Comparison of ENCODE assay signal across 13 mouse cellular contexts in genomic region chr11:59336381-59336780, GRCm38 (mm10). TPM values are rescaled to one million over a fixed set of nuclear protein-coding genes. Genes with fewer than 3 reads are reported as not detected.
DNase-seq lines count a peak whose midpoint lies in the region; ATAC-seq and TF ChIP-seq lines count a peak whose summit lies in the region.
"Had no signal": no experiment of that assay in that cellular context is flagged by ENCODE, and none has a peak within 500 bp of the region (broad histone marks: within the 10 kb centered on the region; RNA-seq: fewer than 3 reads in every experiment).

No protein-coding gene starts in this region.

- 23% methylated on average over 1 of the region's 1 CpGs for WGBS in embryonic facial prominence, embryonic 14.5 days

- peaks cover 10% of the 10 kb centered on the region; the same call in 1 of the 2 replicates for H3K4me1 ChIP-seq in embryonic facial prominence, embryonic 14.5 days (ENCODE audit: control insufficient read depth, insufficient read depth, low read length)

- no peak for DNase-seq in left cerebral cortex, adult 2 months (ENCODE audit: extremely low spot score in 1 of 2, low spot score in 2 of 2)
- no peak for DNase-seq in left cerebral cortex, postnatal 14 days (ENCODE audit: low spot score in 2 of 2)
- peak; percentile 37 for DNase-seq in embryo, embryonic 10 days (ENCODE audit: low spot score)
- DNase-seq in embryonic facial prominence, embryonic 14.5 days (ENCODE audit: low spot score) = no peak
- peak; percentile 57 to 74 for DNase-seq in lung, postnatal 4 days
- no peak for DNase-seq in spleen, postnatal 36 days (ENCODE audit: low spot score in 2 of 2)
- no peak for DNase-seq in thymus, postnatal 14 days
- DNase-seq in spleen, postnatal 14 days (ENCODE audit: low spot score in 2 of 2) = no peak
- DNase-seq: heart, adult 11 months; layer of hippocampus, postnatal 36 days; thymus, postnatal 25 days had no signal

- no peaks in the 10 kb centered on the region for H3K9me3 ChIP-seq in embryonic facial prominence, embryonic 14.5 days (ENCODE audit: control insufficient read depth, low read length)

- peak; percentile 6 for TF ChIP-seq CTCF in left cerebral cortex, adult 2 months (IDR thresholded peaks at IDR 0.05)

- intact Hi-C loops in left cerebral cortex, adult 2 months (cut with DNase I) = loop anchor here (5.0 kb wide), 1 partner anchor 76 kb away; no protein-coding TSS in a partner anchor
- intact Hi-C loops in left cerebral cortex, postnatal 14 days (cut with DNase I) = no loop called here

- H3K27ac ChIP-seq in left cerebral cortex, adult 2 months = peak overlapping the region; percentile 53
- H3K27ac ChIP-seq in embryonic facial prominence, embryonic 14.5 days (replicated peaks; ENCODE audit: low read depth, low read length) = no peak overlapping the region

- ATAC-seq in embryonic facial prominence, embryonic 14.5 days (ENCODE audit: low read depth) = peak; percentile 60; the same call in 1 of the 2 replicates
- ATAC-seq: inflammation-experienced regulatory T-cells, adult 6 months had no signal

- H3K4me2 ChIP-seq in embryonic facial prominence, embryonic 14.5 days (ENCODE audit: low read depth, low read length) = no peak overlapping the region

- H3K27me3 ChIP-seq in embryonic facial prominence, embryonic 14.5 days (replicated peaks; ENCODE audit: control insufficient read depth, insufficient read depth, low read length) = no peaks in the 10 kb centered on the region

- no peak overlapping the region for H3K9ac ChIP-seq in embryonic facial prominence, embryonic 14.5 days (ENCODE audit: low read depth, low read length)

- H3K36me3 ChIP-seq in embryonic facial prominence, embryonic 14.5 days (ENCODE audit: control insufficient read depth, insufficient read depth, low read length) = 0 out of 2 replicates have a peak, but pooled peaks cover 5% of the 10 kb centered on the region

- no peak overlapping the region for H3K4me3 ChIP-seq in left cerebral cortex, adult 2 months
- H3K4me3 ChIP-seq in embryonic facial prominence, embryonic 14.5 days (ENCODE audit: low read depth, low read length) = no peak overlapping the region
- H3K4me3 ChIP-seq: erythroblast, embryonic 14.5 days had no signal

RNA-seq across cellular contexts. Expression of gene Wnt9a, which starts 29.7 kb away (rescaled TPM):
- 10 to 100 TPM; 12.2 to 19.7 TPM for total RNA-seq in left cerebral cortex, adult 2 months (2021)
- 10 to 100 TPM; 17.1 to 19.9 TPM for total RNA-seq in left cerebral cortex, postnatal 14 days (2021)
- polyA plus RNA-seq in embryonic facial prominence, embryonic 14.5 days (2014; fragmentation: Nextera tagmentation; extraction: Ambion mirVana) = 4.8 and 5.8 TPM in 2 replicates
- polyA plus RNA-seq: erythroblast, embryonic 14.5 days; inflammation-experienced regulatory T-cells, adult 6 months had no signal

RNA-seq across cellular contexts. Expression of gene Prss38, which starts 39.1 kb away (rescaled TPM):
- not detected for total RNA-seq in left cerebral cortex, adult 2 months (2021)
- not detected for total RNA-seq in left cerebral cortex, postnatal 14 days (2021)
- not detected in 2 replicates for polyA plus RNA-seq in embryonic facial prominence, embryonic 14.5 days (2014; fragmentation: Nextera tagmentation; extraction: Ambion mirVana)
- total RNA-seq: layer of hippocampus, postnatal 36 days had no signal
- polyA plus RNA-seq: erythroblast, embryonic 14.5 days had no signal

RNA-seq across cellular contexts. Expression of gene Wnt3a, which starts 45.8 kb away (rescaled TPM):
- not detected for total RNA-seq in left cerebral cortex, adult 2 months (2021)
- total RNA-seq in left cerebral cortex, postnatal 14 days (2021) = not detected
- polyA plus RNA-seq in embryonic facial prominence, embryonic 14.5 days (2014; fragmentation: Nextera tagmentation; extraction: Ambion mirVana) = 0.77 and 0.78 TPM in 2 replicates
- total RNA-seq: layer of hippocampus, postnatal 36 days had no signal

Comparison
In these comparisons a context has a peak if more than half of its experiments do, and no peak if none do; other contexts are left out.
1. DNase-seq: peak in embryo, embryonic 10 days (single experiment) and lung, postnatal 4 days (2 of 2); none in left cerebral cortex, adult 2 months (0 of 2), left cerebral cortex, postnatal 14 days (0 of 2), embryonic facial prominence, embryonic 14.5 days (single experiment), spleen, postnatal 36 days (0 of 2), thymus, postnatal 14 days (single experiment) and spleen, postnatal 14 days (0 of 2).